Mouse (Mus musculus) liver, postnatal 0 days (tissue): Measurements from ENCODE around the gene Krtcap2.

Source experiments
- CTCF ChIP-seq: sonication (generic); IDR thresholded peaks from 2 replicates; pipeline ENCODE4 v1.5.1; 2016; ENCODE audit warnings: antibody characterized with exemption, low read depth
- EP300 ChIP-seq: IDR thresholded peaks from 2 replicates; pipeline ENCODE4 v1.6.1; 2016; ENCODE audit warnings: antibody characterized with exemption, low read depth, mild to moderate bottlenecking

GRCm38 (mm10) chr3:89291874-89292273 lies 46.1 kb downstream of the Krtcap2 start:
- TF ChIP-seq CTCF (no peak), EP300 (no peak)
